Mouse (Mus musculus) adrenal gland, adult 2 months (tissue): ENCODE data around the gene Wfdc1. TPM values are rescaled to one million over a fixed set of nuclear protein-coding genes. Genes with fewer than 3 reads are reported as not detected.

Experiments
- DNase-seq: peaks from one replicate; pipeline ENCODE4 v3.0.0; 2021
- polyA plus RNA-seq: library from polyadenylated mRNA; depleted of rRNA; stranded (reverse); fragments of >200 nt; gene quantifications from 2 replicates; pipeline ENCODE4 v1.2.3, GENCODE M21; 2012
- total RNA-seq, 2 experiments: library from RNA; stranded (reverse); gene quantifications; 2 replicates each; pipeline ENCODE4 v1.2.3; 2021

Wfdc1 gene
- total and polyA plus RNA-seq, 3 experiments: 17.0 to 41.3 (median 21.0) TPM

DNA sequence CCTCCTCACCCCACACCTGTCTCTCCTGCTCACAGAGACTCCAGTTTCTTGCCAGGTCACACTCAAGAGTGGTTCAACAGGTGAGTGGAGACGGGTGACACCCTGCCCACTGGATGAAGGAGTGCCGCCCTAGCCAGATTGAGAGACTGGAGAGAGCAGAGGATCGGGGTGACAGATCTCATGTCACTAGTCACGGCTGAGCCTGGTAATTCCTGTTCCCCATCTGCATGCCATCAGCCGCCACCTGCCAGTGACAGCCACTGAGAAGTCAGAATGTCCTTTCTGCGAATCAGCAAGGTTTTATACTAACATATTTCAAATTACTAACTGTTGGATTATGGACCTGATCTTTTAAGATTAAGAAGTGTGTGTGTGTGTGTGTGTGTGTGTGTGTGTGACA lies 24.4 kb downstream of the Wfdc1 start:
- no peak for DNase-seq

DNA sequence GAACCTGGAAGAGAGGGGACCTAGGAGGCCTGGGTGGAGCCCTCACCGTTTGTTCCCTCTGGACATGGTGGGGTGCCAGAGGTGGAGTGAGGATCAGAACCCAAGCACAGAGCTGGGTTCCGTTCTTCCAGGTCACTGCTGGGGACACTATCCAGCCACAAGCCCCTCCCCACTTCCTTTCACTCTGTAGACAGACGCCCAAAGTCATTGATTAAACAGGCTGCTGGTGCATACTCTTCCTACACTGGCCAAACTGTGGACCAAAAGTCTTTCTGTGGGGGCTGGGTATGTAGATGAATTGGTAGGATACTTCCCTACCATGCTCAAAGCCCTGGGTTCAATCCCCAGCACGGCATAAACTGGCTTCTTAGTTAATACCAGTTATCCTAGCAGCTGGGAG lies 25.8 kb downstream of the Wfdc1 start:
- DNase-seq: no peak

DNA sequence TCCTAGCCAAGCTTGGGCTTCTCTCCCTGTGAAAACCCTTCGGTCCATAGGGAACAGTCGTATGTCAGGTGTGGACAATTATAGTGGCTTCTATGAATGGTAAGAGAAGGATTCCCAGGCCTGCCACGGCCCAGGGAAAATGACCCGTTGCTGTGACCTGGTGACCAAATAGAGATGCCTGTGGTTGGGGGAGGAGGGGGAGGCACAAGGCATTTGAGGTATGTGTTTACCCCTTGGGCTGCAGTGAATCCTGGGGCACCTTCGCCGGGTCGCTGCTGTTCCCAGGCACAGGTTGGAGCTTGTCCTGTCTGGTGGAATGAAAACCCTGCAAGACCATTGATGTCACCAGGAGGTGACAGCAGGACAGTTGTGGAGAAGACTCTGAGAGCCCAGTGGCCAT lies 28.5 kb downstream of the Wfdc1 start:
- no peak for DNase-seq

DNA sequence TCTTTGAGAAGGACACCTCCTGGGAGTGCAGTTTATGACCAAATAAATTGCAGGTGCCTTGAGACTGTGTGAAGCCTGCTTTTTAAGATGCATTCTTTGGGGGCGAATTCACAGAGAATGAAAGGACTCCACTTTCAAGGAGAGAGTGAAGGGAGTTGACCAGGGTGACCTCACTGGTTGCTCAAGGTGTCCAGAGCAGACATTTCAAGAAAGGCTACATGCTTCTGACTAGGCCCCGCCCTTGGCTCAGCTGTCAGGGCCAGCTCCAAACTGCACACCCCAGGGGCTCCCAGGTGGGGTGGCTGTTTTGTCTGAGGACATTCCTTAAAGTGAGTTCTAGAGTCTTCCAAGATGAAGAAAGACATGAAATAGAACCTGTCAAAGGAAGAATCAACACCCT lies 31.0 kb downstream of the Wfdc1 start:
- no peak for DNase-seq

DNA sequence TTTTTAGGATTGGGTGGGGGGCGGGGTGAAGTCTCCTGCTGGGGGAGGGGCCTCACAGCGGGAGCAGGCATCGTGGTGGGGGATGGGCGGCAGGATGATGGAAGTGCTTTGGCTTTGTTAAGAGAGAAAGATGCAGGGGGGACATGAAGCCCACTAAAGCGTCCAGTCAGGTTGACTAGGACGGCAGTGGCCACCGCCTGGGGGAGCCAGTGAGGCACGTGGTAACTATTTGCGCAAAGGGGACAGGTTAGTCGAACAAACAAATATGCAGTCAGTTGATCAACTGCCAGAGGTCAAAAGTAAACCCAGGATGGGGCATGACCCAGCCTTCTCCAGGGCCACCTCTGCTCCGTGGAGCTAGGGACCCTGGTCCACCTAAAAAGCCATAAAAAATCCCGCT lies 32.8 kb downstream of the Wfdc1 start:
- peak; percentile 75 for DNase-seq

DNA sequence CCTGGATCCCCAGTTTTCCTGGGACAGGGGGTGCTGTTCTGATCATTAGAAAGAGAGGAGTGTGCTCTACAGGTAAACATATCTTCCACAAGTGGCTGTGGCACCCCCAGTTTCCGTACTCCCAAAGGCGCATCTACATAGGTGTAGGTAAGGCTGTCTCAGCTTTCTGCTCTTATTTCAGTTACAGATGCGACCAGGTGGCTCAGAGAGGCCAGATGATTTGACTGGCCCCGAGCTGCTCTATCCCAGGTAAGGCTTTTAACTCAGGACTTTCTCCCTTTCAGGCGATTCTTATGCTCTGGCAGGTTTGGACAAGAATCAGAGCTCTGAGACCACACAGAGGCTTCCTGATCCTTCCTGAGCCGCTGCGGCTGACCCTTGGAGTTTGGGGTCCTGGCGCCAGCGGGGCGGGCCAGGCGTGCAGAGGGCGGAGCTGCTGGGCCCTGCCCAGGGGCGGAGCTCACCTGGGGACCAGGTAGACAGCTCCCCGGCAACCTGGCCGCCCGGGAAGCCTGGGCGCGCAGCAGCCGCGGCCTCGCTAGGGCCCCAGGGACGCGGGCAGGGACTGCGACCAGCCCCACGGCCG lies 33.5 kb downstream of the Wfdc1 start, which contains the start of gene Atp2c2:
Atp2c2 (plus strand) TSS at position 461 of the 586 bp plus-strand sequence.
- no peak for DNase-seq

DNA sequence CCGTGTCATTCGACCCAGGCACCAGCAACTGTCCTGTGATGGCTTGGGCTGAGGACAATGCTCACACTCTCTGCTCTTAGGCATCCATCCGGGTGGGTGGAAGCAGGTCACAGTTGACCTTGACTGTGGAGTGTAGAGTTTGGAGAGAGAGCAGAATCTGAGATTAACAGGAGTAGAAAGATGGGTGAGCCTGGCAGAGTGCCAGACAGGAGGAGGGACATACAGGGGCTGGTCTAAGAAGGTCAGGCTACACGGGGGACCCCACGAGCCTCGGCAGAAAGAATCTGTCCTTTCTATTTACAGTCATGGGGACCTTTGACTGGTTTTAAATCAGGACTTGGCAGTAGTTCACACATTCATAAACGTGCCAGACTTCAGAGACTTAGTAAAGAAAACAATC lies 36.8 kb downstream of the Wfdc1 start:
- DNase-seq: no peak

DNA sequence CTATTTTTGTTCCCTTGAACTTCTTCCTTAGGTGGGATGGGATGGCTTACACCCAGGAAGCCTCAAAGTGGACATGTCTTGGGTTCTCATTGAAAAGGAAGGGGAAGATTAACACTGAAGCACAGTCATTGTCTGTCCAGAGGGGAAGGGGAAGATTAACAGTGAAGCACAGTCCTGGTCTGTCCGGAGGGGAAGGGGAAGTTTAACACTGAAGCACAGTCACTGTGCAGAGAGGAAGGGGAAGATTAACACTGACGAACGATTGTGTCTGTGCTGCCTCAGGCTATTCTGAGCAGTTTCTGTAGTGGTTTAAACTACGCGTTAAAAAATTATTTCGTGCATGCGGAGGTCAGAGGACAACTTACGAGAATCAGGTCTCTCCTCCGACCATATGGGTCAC lies 41.0 kb downstream of the Wfdc1 start:
- DNase-seq: no peak

DNA sequence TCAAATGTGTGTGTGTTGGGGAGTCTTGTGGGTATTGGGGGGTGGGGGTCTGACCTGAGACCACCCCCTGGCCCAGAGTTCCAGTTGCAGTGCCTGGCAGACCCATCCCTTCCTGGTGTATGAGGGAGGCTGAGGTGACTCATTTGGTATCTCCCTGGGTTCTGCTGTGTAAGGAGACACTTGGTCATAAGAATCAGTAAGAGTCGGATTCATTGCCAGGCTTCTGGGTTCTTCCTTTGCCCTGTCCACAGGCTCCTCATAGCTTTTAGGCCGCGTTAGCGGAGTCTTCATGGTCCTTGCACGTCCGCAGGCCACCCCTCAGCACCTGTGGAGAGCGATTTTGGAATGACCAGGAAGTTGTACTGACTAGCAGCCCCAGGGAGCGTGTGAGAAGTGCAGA lies 42.3 kb downstream of the Wfdc1 start:
- no peak for DNase-seq

DNA sequence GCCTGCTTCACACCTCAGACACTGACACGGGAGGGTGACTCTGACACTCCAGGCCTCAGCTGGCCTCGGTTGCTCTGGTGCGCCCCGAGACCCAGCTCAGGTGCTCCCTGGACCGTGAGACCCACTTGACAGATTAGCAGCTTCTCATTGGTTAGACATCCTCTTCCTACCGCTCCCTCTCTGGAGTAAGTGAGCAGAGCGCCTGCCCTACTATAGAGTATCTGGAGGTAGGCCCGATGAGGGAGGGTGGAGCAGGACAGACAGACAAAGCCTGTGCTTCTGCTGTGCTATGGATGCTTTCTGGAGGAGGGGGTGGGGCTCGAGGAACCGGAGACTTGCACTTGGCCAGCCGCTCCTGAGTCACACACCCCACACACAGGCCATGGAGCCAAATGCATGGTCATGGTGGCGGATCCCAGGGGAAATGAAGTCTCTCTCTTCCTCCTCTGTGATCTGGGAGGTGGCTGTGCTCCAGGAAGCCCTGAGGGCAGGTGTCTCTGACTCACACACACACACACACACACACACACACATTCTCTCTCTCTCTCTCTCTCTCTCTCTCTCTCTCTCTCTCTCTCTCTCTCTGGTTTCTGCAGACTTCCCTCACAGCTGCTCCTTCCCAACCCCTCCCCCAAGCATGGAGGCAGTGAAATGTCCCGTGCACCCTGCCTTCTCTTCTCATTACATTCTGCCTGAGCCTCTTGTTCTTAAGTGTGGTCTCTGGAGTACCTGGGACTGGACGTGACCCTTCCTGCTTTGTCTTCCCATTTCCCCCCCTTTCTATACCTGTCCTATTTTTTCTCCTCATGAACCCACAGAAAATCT lies 42.9 kb downstream of the Wfdc1 start:
- peak; percentile 29 for DNase-seq

DNA sequence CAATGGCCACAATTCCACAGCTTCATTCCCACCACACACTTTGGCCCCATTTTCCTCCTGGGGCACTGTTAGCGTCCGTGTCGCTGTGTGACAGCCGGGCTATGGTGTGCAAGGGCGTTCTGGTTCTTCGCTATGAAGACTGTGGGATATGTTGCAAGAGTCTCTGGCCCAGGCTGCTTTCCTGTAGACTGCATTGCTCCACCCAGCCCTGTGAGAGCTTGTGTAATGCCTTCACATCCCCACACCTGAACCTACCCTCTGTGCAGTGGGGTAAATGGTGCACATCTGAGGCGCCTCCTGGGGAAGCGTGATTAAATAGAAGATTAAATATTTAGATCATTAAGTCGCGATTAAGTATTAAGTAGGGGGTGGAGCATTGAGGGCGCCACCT lies 43.5 kb downstream of the Wfdc1 start:
- no peak for DNase-seq

DNA sequence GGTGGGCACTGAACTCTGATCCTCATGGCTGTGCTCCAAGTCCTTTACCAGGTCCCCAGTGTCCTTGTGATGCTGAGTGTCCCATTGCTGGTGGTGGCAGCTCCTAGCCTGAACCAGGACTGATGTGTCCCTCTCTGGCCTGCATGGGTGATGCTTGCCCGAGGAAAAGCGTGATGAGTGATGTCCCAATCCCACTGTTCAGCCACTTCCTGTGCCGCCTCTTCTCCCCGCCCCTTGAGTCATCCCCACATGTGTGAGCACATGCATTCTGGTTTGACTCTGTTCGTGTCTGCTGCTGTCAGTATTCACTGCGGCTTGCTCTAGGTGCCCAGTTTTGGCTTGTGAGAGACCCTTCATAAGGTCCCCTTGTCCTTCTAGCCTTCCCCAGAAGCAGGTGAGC lies 46.1 kb downstream of the Wfdc1 start:
- peak; percentile 73 for DNase-seq

DNA sequence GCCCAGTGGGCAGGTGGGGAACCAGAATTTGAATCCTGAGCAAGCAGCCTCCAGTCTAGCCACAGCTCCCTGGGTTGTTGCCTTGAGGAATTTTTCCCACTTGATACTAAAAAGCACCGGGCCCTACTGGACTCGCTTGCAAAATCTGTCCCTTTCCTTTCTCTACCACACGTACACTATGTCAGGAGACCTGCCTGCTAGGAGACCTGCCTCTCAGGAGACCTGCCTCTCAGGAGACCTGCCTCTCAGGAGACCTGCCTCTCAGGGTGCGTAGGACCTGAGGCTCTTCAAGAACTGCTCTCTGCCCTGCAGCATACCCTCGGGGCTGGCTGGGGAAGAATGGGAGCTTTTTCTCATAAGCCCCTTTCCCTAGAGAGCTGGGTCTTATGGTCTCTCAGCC lies 47.3 kb downstream of the Wfdc1 start:
- DNase-seq: no peak

DNA sequence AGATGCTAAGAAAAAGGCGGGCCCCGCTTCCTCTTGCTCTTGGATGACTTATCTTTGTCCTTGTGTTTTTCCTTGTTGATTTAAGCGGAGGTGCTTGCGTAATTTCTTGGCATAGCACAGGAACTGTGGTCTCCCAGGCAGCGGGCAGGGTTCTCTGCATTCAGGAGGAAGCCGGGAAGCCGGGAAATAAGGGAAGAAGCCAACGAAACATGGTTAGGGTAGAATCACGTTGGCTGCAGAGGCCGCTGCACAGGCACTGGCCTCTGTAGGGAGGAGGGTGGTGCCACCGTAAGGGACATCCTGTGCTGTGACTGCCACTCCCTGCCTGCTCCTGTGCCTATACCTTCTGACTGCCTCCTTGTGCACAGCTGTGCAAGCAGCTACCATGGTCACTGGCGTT lies 49.1 kb downstream of the Wfdc1 start:
- peak; percentile 87 for DNase-seq

DNA sequence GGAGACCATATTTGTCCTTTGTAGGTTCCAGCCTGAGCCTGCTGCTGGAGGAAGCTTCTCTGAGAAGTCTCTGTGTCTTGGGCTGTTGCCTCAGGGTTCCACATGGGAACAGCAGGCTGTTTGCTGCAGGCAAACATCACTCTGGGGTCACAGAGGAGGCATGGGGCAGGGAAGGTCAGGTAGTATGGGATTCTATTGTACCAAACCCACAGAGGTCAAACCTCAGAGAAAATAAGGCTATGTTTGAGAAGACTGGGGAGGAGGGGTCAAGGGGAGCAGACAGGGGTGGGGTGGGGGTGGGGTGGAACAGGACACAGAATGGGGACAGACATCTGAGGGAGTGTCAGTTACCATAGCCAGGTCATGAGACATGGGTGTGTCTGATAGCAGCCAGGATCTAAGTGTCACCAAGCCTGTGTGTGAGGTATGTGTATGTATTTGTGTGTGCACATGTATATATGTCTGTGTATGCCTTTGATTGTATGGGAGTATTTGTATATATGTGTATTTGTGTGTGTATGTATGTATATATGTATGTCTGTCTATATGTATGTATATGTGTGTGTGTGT lies 50.6 kb downstream of the Wfdc1 start:
- no peak for DNase-seq

DNA sequence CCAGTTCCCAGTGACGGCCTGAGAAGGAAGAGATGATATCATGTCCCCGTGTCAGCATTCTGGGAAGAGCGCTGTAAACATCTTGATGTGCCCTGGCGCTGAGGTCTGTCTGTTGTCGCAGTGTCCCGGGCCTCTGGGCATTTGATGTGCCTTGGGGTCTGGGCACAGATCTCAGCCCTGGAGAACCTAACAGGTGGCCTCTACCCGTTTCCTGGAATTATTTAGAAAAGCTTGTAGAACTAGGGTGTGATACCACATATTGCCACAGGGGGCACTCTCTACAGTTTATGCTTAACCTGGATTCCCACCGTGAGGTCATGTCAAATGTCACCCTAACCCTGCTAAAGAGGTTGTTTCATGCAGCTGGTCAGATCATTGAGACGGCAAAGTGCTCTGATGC lies 51.6 kb downstream of the Wfdc1 start:
- DNase-seq: no peak

DNA sequence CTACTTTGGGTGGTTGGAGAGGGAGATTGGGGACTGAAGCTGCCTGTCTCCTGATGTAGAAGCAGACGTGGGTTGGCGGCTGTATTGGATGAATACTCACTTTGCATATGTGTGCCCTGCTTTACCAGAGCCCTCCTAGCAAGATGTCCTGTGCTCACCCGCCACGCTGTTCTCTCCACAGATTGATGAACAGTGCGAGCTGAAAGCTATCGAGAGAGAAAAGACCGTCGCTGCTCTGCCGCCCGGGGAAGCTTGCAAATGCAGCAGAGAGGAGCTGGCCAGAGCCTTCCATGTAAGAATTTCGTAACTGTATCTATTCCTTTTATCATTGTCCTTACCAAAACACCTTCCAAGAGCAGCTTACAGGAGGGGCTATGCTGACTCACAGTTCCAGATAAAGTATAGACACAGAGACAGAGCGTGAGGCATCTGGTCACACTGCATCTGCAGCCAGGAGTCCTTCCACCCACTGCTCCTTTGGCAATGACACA lies 52.9 kb downstream of the Wfdc1 start:
- peak; percentile 69 for DNase-seq

DNA sequence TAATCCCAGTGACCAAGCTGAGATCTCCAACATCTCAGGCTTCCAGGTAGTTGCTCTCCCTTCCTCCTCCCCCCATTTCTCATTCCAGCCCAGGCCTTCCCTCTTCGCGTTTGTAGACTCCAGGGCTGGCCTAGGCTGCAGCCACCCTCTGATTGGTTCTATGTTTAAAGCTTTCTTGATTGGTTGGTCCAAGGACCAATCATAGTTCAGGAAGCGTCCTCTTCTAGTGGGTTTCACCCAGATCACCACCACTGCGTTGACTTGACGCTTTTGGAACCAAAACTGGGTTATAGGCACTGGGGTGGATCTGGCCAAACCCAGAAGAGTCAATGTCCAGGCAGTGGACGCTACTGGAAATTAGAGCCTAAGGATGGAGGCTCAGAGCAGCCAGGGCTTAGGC lies 56.2 kb downstream of the Wfdc1 start:
- DNase-seq: no peak

DNA sequence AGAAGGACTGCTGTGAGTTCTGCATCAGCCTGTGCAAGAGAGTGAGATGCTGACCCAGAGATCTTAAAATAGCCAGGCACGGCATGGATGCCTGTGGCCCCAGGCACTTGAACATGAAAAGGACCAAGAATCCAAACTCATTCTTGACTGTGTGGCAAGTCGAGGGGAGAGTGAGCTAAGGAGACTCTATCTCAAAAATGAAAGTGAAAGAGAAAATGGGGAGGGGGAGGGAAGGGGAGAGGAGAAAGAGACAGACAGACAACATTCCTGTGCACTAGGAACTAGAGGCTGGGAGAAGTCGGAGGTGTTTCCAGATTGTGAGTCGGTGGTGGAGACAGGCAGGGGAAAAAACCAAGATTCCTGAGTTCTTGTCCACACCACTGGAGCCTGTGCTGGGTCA lies 57.5 kb downstream of the Wfdc1 start:
- no peak for DNase-seq

DNA sequence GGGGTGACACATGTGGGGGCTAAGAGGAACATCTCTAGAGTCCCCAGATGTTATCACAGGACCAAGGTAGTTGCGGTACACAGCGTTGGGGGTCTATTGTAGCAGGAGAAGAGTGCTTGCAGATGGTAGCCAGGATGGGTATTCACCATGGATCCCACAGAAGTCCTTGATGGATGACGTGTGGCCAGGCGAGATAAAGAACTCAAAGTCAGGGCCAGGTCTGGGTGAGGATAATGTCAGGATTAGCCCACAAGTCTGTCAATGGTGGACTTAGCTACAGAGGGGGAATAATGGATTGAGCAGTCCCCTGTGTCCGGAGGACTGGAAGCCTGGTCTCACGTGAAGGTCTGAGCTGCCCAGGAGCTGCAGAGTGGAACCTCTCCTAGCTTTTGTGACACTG lies 58.4 kb downstream of the Wfdc1 start:
- DNase-seq: peak; percentile 41

DNA sequence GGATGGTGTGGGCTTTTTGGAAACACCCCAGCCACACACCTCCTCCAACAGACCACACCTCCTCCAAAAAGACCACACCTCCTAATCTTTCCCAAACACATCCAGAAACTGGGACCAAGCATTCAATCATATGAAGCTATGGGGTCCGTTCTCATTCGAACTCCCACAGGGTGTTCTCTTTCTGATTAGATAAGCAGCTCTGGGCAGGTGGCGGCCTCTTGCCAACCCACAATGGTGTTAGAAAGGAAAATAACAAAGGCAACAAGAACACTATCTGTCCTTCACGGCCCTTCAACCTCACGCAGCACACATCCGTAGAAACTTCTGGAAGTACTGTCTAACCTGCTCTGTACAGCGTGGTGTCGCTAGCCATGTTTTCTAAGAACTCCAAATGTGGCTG lies 60.9 kb downstream of the Wfdc1 start:
- DNase-seq: no peak

DNA sequence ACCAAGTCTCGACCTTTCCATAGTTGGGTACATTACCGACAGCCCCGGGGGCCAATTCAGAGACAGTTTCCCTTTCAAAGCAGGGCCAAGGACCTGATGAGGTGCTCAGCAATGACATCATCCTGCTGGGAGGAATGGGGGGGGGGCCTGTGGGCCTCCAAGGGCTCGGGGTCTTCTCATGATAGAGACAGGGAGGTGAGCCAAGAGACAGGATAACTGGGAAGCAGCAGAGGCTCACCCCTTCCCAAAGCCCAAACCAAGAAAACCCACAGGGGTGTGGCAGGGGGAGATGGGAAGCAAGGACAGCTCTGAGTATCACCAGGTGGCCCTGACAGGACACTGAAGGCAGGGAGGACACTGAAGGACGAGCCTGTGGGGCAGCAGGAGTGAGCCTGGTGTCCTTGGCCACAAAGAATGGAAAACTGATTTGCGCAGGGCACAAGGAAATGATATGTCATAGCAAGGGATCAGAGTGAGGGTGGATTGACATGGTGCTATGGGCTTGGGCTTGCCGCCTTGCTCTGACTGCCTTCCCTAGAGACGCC lies 62.3 kb downstream of the Wfdc1 start:
- peak; percentile 59 for DNase-seq

DNA sequence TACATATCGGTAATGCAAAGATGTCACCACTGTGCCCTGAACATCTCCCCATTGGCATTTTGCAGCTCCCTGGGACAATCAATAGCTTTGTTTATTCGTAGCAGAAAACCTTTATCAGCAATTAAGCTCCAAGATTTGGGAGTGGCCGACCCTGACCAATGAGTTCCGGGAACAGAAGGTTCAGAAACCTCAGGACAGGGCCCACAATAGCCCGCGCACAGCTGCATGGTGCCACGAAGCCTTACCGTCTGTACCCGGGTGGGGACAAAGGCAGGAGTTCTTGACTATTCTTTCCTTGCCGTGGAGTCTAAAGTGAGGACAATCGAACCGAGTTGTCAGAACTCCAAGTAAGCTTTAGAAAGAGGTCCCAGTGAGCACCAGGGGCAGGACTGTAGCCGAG lies 65.9 kb downstream of the Wfdc1 start:
- DNase-seq: no peak
